Mouse (Mus musculus): ENCODE measurements around the gene Cmip.

The Cmip gene

GRCm38 (mm10) chr8:117299204-117299603 lies 42.3 kb downstream of the Cmip start:
- DNase-seq = no peak

- DNase-seq = no peak
Observed at GRCm38 (mm10) chr8:117300188-117300587, 43.3 kb downstream of the Cmip start.

- no peak for DNase-seq
Observed at GRCm38 (mm10) chr8:117301457-117302041, 44.7 kb downstream of the Cmip start.

GRCm38 (mm10) chr8:117302072-117302471 lies 45.2 kb downstream of the Cmip start:
- DNase-seq = no peak

- no peak for DNase-seq
Observed at GRCm38 (mm10) chr8:117303666-117304065, 46.8 kb downstream of the Cmip start.

- no peak for DNase-seq
Observed at GRCm38 (mm10) chr8:117305405-117305804, 48.5 kb downstream of the Cmip start.

GRCm38 (mm10) chr8:117306756-117307155 lies 49.9 kb downstream of the Cmip start:
- DNase-seq = no peak

- DNase-seq = no peak
Observed at GRCm38 (mm10) chr8:117307221-117307620, 50.4 kb downstream of the Cmip start.

- DNase-seq = no peak
Observed at GRCm38 (mm10) chr8:117308303-117309095, 51.6 kb downstream of the Cmip start.

- DNase-seq = no peak
Observed at GRCm38 (mm10) chr8:117309653-117310274, 52.9 kb downstream of the Cmip start.

GRCm38 (mm10) chr8:117310961-117311561 lies 54.2 kb downstream of the Cmip start:
- no peak for DNase-seq

GRCm38 (mm10) chr8:117314308-117314953 lies 57.6 kb downstream of the Cmip start:
- no peak for DNase-seq

- DNase-seq = no peak
Observed at GRCm38 (mm10) chr8:117315727-117316126, 58.9 kb downstream of the Cmip start.

GRCm38 (mm10) chr8:117317478-117317877 lies 60.6 kb downstream of the Cmip start:
- no peak for DNase-seq

- DNase-seq = no peak
Observed at GRCm38 (mm10) chr8:117318911-117319826, 62.3 kb downstream of the Cmip start.

GRCm38 (mm10) chr8:117320616-117321015 lies 63.8 kb downstream of the Cmip start:
- no peak for DNase-seq

GRCm38 (mm10) chr8:117321232-117321631 lies 64.4 kb downstream of the Cmip start:
- DNase-seq = no peak

- peak; percentile 66 for DNase-seq
Observed at GRCm38 (mm10) chr8:117322021-117322420, 65.2 kb downstream of the Cmip start.

GRCm38 (mm10) chr8:117322715-117323310 lies 65.9 kb downstream of the Cmip start:
- DNase-seq = no peak

- no peak for DNase-seq
Observed at GRCm38 (mm10) chr8:117324821-117325220, 68.0 kb downstream of the Cmip start.

GRCm38 (mm10) chr8:117326735-117327134 lies 69.9 kb downstream of the Cmip start:
- no peak for DNase-seq
